Mouse (Mus musculus): ENCODE measurements around the gene D430041D05Rik. TPM values are rescaled to one million over a fixed set of nuclear protein-coding genes. Genes with fewer than 3 reads are reported as not detected.

Gene D430041D05Rik
- total RNA-seq, 2 experiments from 2014 or later = not detected

- ATAC-seq (replicated peaks; ENCODE audit: poor library complexity, severe bottlenecking) = no peak
Measured at GRCm38 (mm10) chr2:104356531-104356930, 54.3 kb downstream of the D430041D05Rik start.

GRCm38 (mm10) chr2:104354117-104354516 is 56.7 kb downstream of the D430041D05Rik start:
- no peak for ATAC-seq (replicated peaks; ENCODE audit: poor library complexity, severe bottlenecking)

- no peak for ATAC-seq (replicated peaks; ENCODE audit: poor library complexity, severe bottlenecking)
Measured at GRCm38 (mm10) chr2:104352204-104352493, 58.7 kb downstream of the D430041D05Rik start.

- ATAC-seq (replicated peaks; ENCODE audit: poor library complexity, severe bottlenecking) = no peak
Measured at GRCm38 (mm10) chr2:104351415-104352203, 59.2 kb downstream of the D430041D05Rik start.

GRCm38 (mm10) chr2:104337619-104338018 is 73.2 kb downstream of the D430041D05Rik start:
- ATAC-seq (replicated peaks; ENCODE audit: poor library complexity, severe bottlenecking) = no peak

- no peak for ATAC-seq (replicated peaks; ENCODE audit: poor library complexity, severe bottlenecking)
Measured at GRCm38 (mm10) chr2:104335824-104336223, 75.0 kb downstream of the D430041D05Rik start.

GRCm38 (mm10) chr2:104333952-104334351 is 76.9 kb downstream of the D430041D05Rik start:
- no peak for ATAC-seq (replicated peaks; ENCODE audit: poor library complexity, severe bottlenecking)

GRCm38 (mm10) chr2:104332707-104333106 is 78.1 kb downstream of the D430041D05Rik start:
- no peak for ATAC-seq (replicated peaks; ENCODE audit: poor library complexity, severe bottlenecking)

- ATAC-seq (replicated peaks; ENCODE audit: poor library complexity, severe bottlenecking) = no peak
Measured at GRCm38 (mm10) chr2:104331261-104331660, 79.6 kb downstream of the D430041D05Rik start.

GRCm38 (mm10) chr2:104327116-104327794 is 83.6 kb downstream of the D430041D05Rik start:
- ATAC-seq (replicated peaks; ENCODE audit: poor library complexity, severe bottlenecking) = no peak

- no peak for ATAC-seq (replicated peaks; ENCODE audit: poor library complexity, severe bottlenecking)
Measured at GRCm38 (mm10) chr2:104323773-104324172, 87.0 kb downstream of the D430041D05Rik start.

- no peak for ATAC-seq (replicated peaks; ENCODE audit: poor library complexity, severe bottlenecking)
Measured at GRCm38 (mm10) chr2:104323351-104323750, 87.5 kb downstream of the D430041D05Rik start.

- ATAC-seq (replicated peaks; ENCODE audit: poor library complexity, severe bottlenecking) = no peak
Measured at GRCm38 (mm10) chr2:104320061-104320624, 90.7 kb downstream of the D430041D05Rik start.

- no peak for ATAC-seq (replicated peaks; ENCODE audit: poor library complexity, severe bottlenecking)
Measured at GRCm38 (mm10) chr2:104319443-104319842, 91.4 kb downstream of the D430041D05Rik start.

- no peak for ATAC-seq (replicated peaks; ENCODE audit: poor library complexity, severe bottlenecking)
Measured at GRCm38 (mm10) chr2:104318881-104319280, 91.9 kb downstream of the D430041D05Rik start.

- ATAC-seq (replicated peaks; ENCODE audit: poor library complexity, severe bottlenecking) = no peak
Measured at GRCm38 (mm10) chr2:104318259-104318658, 92.6 kb downstream of the D430041D05Rik start.

- ATAC-seq (replicated peaks; ENCODE audit: poor library complexity, severe bottlenecking) = no peak
Measured at GRCm38 (mm10) chr2:104317631-104318030, 93.2 kb downstream of the D430041D05Rik start.

- no peak for ATAC-seq (replicated peaks; ENCODE audit: poor library complexity, severe bottlenecking)
Measured at GRCm38 (mm10) chr2:104316483-104316882, 94.3 kb downstream of the D430041D05Rik start.

- ATAC-seq (replicated peaks; ENCODE audit: poor library complexity, severe bottlenecking) = no peak
Measured at GRCm38 (mm10) chr2:104313246-104313645, 97.6 kb downstream of the D430041D05Rik start.

- ATAC-seq (replicated peaks; ENCODE audit: poor library complexity, severe bottlenecking) = no peak
Measured at GRCm38 (mm10) chr2:104307102-104307501, 103.7 kb downstream of the D430041D05Rik start.

- no peak for ATAC-seq (replicated peaks; ENCODE audit: poor library complexity, severe bottlenecking)
Measured at GRCm38 (mm10) chr2:104305722-104306121, 105.1 kb downstream of the D430041D05Rik start.

Data from granulocyte monocyte progenitor cell, adult 5-6 weeks (primary cell).